Mouse (Mus musculus) liver, embryonic 14 days (tissue): Measurements from ENCODE around the gene Duoxa2. TPM values are rescaled to one million over a fixed set of nuclear protein-coding genes. Genes with fewer than 3 reads are reported as not detected.

ENCODE experiments used
- polyA plus RNA-seq: library from polyadenylated mRNA; depleted of rRNA; stranded (reverse); fragments of >200 nt; gene quantifications from 2 replicates; pipeline ENCODE4 v1.2.3, GENCODE M21; 2012; rRNA removed

The Duoxa2 gene
- not detected in 2 replicates for polyA plus RNA-seq

DNA sequence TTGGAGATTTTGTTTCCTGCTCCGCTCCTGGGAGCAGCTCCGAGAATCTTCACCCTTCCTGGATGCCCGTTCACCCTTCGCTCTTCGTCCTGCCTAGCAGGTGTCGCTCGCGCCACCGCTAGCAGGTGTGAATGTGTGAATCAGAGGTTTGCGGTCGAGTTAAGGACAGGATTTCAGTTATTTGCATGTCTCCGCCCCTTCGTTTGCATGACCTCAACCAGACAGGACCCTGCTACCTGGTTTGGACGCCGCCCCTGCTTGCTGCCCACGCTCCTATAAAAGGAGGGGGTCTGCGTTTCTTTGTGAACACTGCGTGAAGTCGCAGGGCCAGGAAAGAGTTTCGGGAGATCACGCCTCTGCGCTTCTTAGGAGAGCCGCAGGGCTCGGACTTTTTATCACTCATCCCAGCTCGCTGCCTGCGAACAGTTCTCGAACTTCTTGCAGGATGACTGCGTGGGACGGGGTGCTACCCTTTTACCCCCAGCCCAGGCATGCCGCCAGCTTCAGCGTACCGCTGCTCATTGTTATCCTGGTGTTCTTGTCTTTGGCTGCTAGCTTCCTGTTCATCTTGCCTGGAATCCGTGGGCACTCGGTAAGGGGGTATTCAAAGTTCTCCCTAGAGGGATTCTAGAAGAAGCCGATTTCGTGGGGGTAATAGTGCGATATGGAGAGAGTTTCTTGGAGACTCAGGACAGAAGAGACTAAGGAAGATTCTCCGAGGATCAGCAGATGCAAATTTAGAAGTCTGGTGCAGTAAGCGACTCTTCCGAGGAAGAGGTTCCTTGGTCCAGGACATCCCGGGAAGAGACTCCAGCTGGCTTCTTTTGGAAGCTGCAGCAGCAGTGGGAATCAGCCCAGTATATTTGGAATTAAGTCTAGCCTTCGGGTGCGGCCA, at the start of gene Duoxa2:
Duoxa2 (plus strand) TSS at position 305 of the 895 bp plus-strand sequence.

GRCm38 (mm10) chr2:122298096-122298499, 602 bp upstream of the Duoxa2 start, which contains the start of gene Duox2:
TSS of gene Duox2 (minus strand) at chr2:122298449.

GRCm38 (mm10) chr2:122313536-122313935, 14.8 kb downstream of the Duoxa2 start, which contains the start of gene Duoxa1:
TSS of gene Duoxa1 (minus strand) at chr2:122313730.

DNA sequence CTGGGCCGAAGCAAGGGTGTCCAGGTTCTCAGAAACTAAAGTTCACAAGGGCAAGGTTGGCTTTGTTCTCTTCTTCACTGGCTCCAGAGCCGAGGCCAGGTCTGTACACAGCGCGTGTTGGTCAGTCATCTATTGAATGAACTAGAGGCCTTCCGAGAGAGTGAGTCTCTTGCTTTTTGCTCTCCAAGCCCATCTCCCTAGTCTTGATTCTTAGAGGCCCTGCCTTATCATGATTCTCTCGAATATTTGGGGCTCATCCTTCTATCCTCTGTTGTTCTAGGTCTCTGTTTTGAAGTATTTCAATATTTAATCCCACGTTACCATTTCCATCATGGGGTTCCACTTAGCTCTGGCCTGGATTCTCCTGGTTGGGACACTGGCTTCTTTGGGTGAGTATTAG, 16.7 kb downstream of the Duoxa2 start, which contains the start of gene Duox1:
Duox1 (plus strand) TSS at position 301 of the 400 bp plus-strand sequence.

Other genes starting within 250 kb of the Duoxa2 start
- 2.2 and 2.7 TPM in 2 replicates for gene Spg11, start 180.5 kb upstream of the Duoxa2 start, polyA plus RNA-seq
- 171 and 189 TPM in 2 replicates for gene B2m, start 151.2 kb upstream of the Duoxa2 start, polyA plus RNA-seq
- gene Trim69, start 138.2 kb upstream of the Duoxa2 start, polyA plus RNA-seq, result 0.03 and 0.06 TPM in 2 replicates
- gene Patl2, start 112.7 kb upstream of the Duoxa2 start, polyA plus RNA-seq, result 0.05 and 0.06 TPM in 2 replicates
- not detected in 2 replicates for gene Terb2, start 112.6 kb upstream of the Duoxa2 start, polyA plus RNA-seq
- gene Sord, start 64.2 kb upstream of the Duoxa2 start, polyA plus RNA-seq, result 64.0 and 75.9 TPM in 2 replicates
- not detected in 2 replicates for gene Duox2, start 451 bp upstream of the Duoxa2 start, polyA plus RNA-seq
- gene Duoxa1, start 14.8 kb downstream of the Duoxa2 start, polyA plus RNA-seq, result 0.05 TPM in 1 of 2 replicates, not detected in the other
- gene Duox1, start 16.8 kb downstream of the Duoxa2 start, polyA plus RNA-seq, result not detected in 2 replicates
- gene Shf, start 70.3 kb downstream of the Duoxa2 start, polyA plus RNA-seq, result 5.5 and 6.2 TPM in 2 replicates
- 0.27 and 0.61 TPM in 2 replicates for gene Slc28a2, start 127.6 kb downstream of the Duoxa2 start, polyA plus RNA-seq
- gene Gm14085, start 186.0 kb downstream of the Duoxa2 start, polyA plus RNA-seq, result not detected in 2 replicates